Mouse (Mus musculus) MEL (cell line): Measurements from ENCODE around the gene Cdk5.

Experiments used
- CHD1 ChIP-seq: IDR thresholded peaks from 2 replicates; pipeline ENCODE4 v1.6.1; 2012; ENCODE audit warnings: low read depth, mild to moderate bottlenecking, inconsistent platforms, low read length, improper control_type of control experiment
- CTCF ChIP-seq, 3 experiments: IDR thresholded peaks in 2 of 3; conservative IDR thresholded peaks in 1 of 3; 2 replicates each; pipeline ENCODE4 v1.5.1; 2011 to 2012; ENCODE audit warnings: low read length in 3 of 3, low read depth in 2 of 3, mild to moderate bottlenecking in 2 of 3, improper control_type of control experiment in 1 of 3, inconsistent platforms in 1 of 3, mixed read lengths in 1 of 3, moderate library complexity in 1 of 3; ENCODE audit not compliant: control insufficient read depth in 1 of 3, insufficient read depth in 1 of 3, poor library complexity in 1 of 3, severe bottlenecking in 1 of 3
- EP300 ChIP-seq, 2 experiments: IDR thresholded peaks; 2 replicates each; pipeline ENCODE4 v1.6.1; 2011; ENCODE audit warnings: improper control_type of control experiment in 2 of 2, low read length in 2 of 2, low read depth in 1 of 2, mild to moderate bottlenecking in 1 of 2
- SIN3A ChIP-seq: IDR thresholded peaks from 2 replicates; pipeline ENCODE4 v1.6.1; 2012; ENCODE audit warnings: low read length, improper control_type of control experiment, inconsistent platforms
- SMC3 ChIP-seq: IDR thresholded peaks from 2 replicates; pipeline ENCODE4 v1.6.1; 2011; ENCODE audit warnings: low read depth, low read length, improper control_type of control experiment
- TAL1 ChIP-seq: IDR thresholded peaks from 2 replicates; pipeline ENCODE4 v1.6.1; 2012; ENCODE audit warnings: mild to moderate bottlenecking, inconsistent platforms, low read length, moderate library complexity, mixed read lengths

DNA sequence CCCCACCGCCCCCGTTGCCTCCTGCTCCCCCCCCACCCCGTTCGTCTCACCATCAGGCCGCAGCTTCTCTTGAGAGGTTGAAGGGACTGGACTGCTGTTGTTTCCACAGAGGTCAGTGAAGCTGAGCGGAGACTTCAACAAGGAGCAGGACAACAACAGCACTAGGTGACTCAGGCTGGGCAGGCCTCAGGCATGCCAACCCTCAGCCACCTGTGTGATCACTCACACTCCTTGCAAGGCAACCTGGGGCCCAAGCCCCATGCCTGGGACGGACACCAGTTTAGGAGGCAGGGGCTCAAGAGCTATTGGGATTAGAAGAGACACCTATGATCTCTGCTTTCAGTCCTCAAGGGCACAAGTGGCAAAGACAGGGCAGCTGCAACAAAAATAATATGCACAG, 31.5 kb downstream of the Cdk5 start, which contains the start of gene Atg9b:
- TF ChIP-seq TAL1 (no peak), CTCF (IDR thresholded peaks at IDR 0.05 in 2 of 3, conservative IDR thresholded peaks at IDR 0.05 in 1 of 3; ENCODE audit: control insufficient read depth in 1 of 3, insufficient read depth in 1 of 3, low read depth in 2 of 3, low read length in 3 of 3, poor library complexity in 1 of 3, severe bottlenecking in 1 of 3) (no peak), EP300 (IDR thresholded peaks at IDR 0.05; ENCODE audit: low read depth in 1 of 2, low read length in 2 of 2) (no peak), SIN3A (no peak), SMC3 (no peak), CHD1 (no peak)
